Mouse (Mus musculus) erythroblast, embryonic 14.5 days (primary cell): ENCODE measurements around the gene Chrnb1. TPM values are rescaled to one million over a fixed set of nuclear protein-coding genes. Genes with fewer than 3 reads are reported as not detected.

ENCODE experiments used
- H3K27me3 ChIP-seq: 2 replicates; pipeline ENCODE4 v1.6.1; 2012; ENCODE audit warnings: inconsistent platforms; ENCODE audit not compliant: control insufficient read depth
- H3K36me3 ChIP-seq: 2 replicates; pipeline ENCODE4 v1.6.1; 2012; ENCODE audit warnings: mild to moderate bottlenecking, inconsistent platforms; ENCODE audit not compliant: control insufficient read depth
- H3K4me1 ChIP-seq: 2 replicates; pipeline ENCODE4 v1.6.1; 2012; ENCODE audit warnings: inconsistent platforms; ENCODE audit not compliant: control insufficient read depth
- H3K4me3 ChIP-seq: replicated peaks from 2 replicates; pipeline ENCODE3; 2012; ENCODE audit warnings: moderate library complexity, mild to moderate bottlenecking, inconsistent platforms
- H3K9me3 ChIP-seq: 2 replicates; pipeline ENCODE4 v1.6.1; 2012; ENCODE audit warnings: low read length, inconsistent platforms, mixed read lengths; ENCODE audit not compliant: control insufficient read depth
- GATA1 ChIP-seq: IDR thresholded peaks from 2 replicates; pipeline ENCODE4 v1.6.1; 2012; ENCODE audit warnings: low read length, inconsistent platforms, mixed read lengths
- TAL1 ChIP-seq: IDR thresholded peaks from 3 replicates; pipeline ENCODE4 v1.6.1; 2012; ENCODE audit warnings: low read length, inconsistent platforms, mixed read lengths
- polyA plus RNA-seq: library from polyadenylated mRNA; stranded (reverse); fragments of >175 nt; gene quantifications from 2 replicates; pipeline ENCODE4 v1.2.3, GENCODE M21; 2012

Gene Chrnb1
- polyA plus RNA-seq, 1 experiment = not detected

GRCm38 (mm10) chr11:69781828-69782227, 13.9 kb downstream of the Chrnb1 start:
- peaks cover 54% of the 10 kb centered on the region for H3K27me3 ChIP-seq
- peaks cover 19% of the 10 kb centered on the region for H3K4me1 ChIP-seq
- TF ChIP-seq GATA1 = no peak
- TF ChIP-seq TAL1 = no peak
- no peak overlapping the region for H3K4me3 ChIP-seq
- H3K9me3 ChIP-seq = no peaks in the 10 kb centered on the region
- H3K36me3 ChIP-seq = no peaks in the 10 kb centered on the region; the same call in 1 of the 2 replicates

- no peak overlapping the region for H3K4me3 ChIP-seq
- peaks cover 58% of the 10 kb centered on the region for H3K27me3 ChIP-seq
Observed at GRCm38 (mm10) chr11:69778985-69779384, 16.8 kb downstream of the Chrnb1 start.

GRCm38 (mm10) chr11:69778258-69778982, 17.3 kb downstream of the Chrnb1 start:
- Histone ChIP-seq H3K4me3 (no peak overlapping the region), H3K9me3 (no peaks in the 10 kb centered on the region), H3K27me3 (peaks cover 58% of the 10 kb centered on the region), H3K36me3 (peaks cover 2% of the 10 kb centered on the region; the same call in 1 of the 2 replicates), H3K4me1 (peaks cover 6% of the 10 kb centered on the region)
- TF ChIP-seq GATA1 = no peak
- no peak for TF ChIP-seq TAL1

More at GRCm38 (mm10) chr11:69778985-69779384, 16.8 kb downstream of the Chrnb1 start:
- peaks cover 2% of the 10 kb centered on the region; the same call in 1 of the 2 replicates for H3K36me3 ChIP-seq
- H3K4me1 ChIP-seq = peaks cover 6% of the 10 kb centered on the region
- TF ChIP-seq TAL1 (no peak), GATA1 (no peak)
- no peaks in the 10 kb centered on the region for H3K9me3 ChIP-seq

GRCm38 (mm10) chr11:69777504-69778257, 18.1 kb downstream of the Chrnb1 start:
- peaks cover 56% of the 10 kb centered on the region for H3K27me3 ChIP-seq
- peaks cover 2% of the 10 kb centered on the region; the same call in 1 of the 2 replicates for H3K36me3 ChIP-seq
- peaks cover 6% of the 10 kb centered on the region for H3K4me1 ChIP-seq
- no peak overlapping the region for H3K4me3 ChIP-seq
- no peaks in the 10 kb centered on the region for H3K9me3 ChIP-seq
- TF ChIP-seq GATA1 (no peak), TAL1 (no peak)

- Histone ChIP-seq H3K27me3 (peaks cover 44% of the 10 kb centered on the region), H3K4me1 (peaks cover 6% of the 10 kb centered on the region), H3K4me3 (no peak overlapping the region), H3K9me3 (no peaks in the 10 kb centered on the region), H3K36me3 (peaks cover 2% of the 10 kb centered on the region; the same call in 1 of the 2 replicates)
- no peak for TF ChIP-seq GATA1
- TF ChIP-seq TAL1 = no peak
Observed at GRCm38 (mm10) chr11:69776488-69776887, 19.3 kb downstream of the Chrnb1 start.

GRCm38 (mm10) chr11:69775716-69776115, 20.0 kb downstream of the Chrnb1 start:
- Histone ChIP-seq H3K4me1 (peaks cover 6% of the 10 kb centered on the region), H3K36me3 (peaks cover 2% of the 10 kb centered on the region; the same call in 1 of the 2 replicates), H3K27me3 (peaks cover 38% of the 10 kb centered on the region), H3K9me3 (no peaks in the 10 kb centered on the region), H3K4me3 (no peak overlapping the region)
- TF ChIP-seq GATA1 = no peak

- Histone ChIP-seq H3K27me3 (peaks cover 30% of the 10 kb centered on the region), H3K9me3 (no peaks in the 10 kb centered on the region), H3K4me3 (no peak overlapping the region), H3K4me1 (peaks cover 6% of the 10 kb centered on the region), H3K36me3 (peaks cover 2% of the 10 kb centered on the region; the same call in 1 of the 2 replicates)
- TF ChIP-seq TAL1 = no peak
- no peak for TF ChIP-seq GATA1
Observed at GRCm38 (mm10) chr11:69774961-69775360, 20.8 kb downstream of the Chrnb1 start.

GRCm38 (mm10) chr11:69767625-69767909, 28.2 kb downstream of the Chrnb1 start:
- H3K27me3 ChIP-seq = peaks cover 16% of the 10 kb centered on the region
- H3K9me3 ChIP-seq = no peaks in the 10 kb centered on the region
- H3K4me3 ChIP-seq = no peak overlapping the region
- no peaks in the 10 kb centered on the region for H3K36me3 ChIP-seq
- peaks cover 31% of the 10 kb centered on the region for H3K4me1 ChIP-seq
- TF ChIP-seq GATA1 = no peak
- no peak for TF ChIP-seq TAL1

GRCm38 (mm10) chr11:69766872-69767624, 28.7 kb downstream of the Chrnb1 start:
- Histone ChIP-seq H3K27me3 (peaks cover 16% of the 10 kb centered on the region), H3K4me1 (peaks cover 31% of the 10 kb centered on the region), H3K9me3 (no peaks in the 10 kb centered on the region), H3K36me3 (no peaks in the 10 kb centered on the region), H3K4me3 (peak overlapping the region; percentile 71)
- no peak for TF ChIP-seq TAL1
- no peak for TF ChIP-seq GATA1
